Mouse (Mus musculus): ENCODE measurements around the gene Pik3ap1. TPM values are rescaled to one million over a fixed set of nuclear protein-coding genes. Genes with fewer than 3 reads are reported as not detected.

The Pik3ap1 gene
- polyA plus RNA-seq, 1 experiment from 2014 or later = 1.6 TPM

- no peak for TF ChIP-seq EP300 (optimal IDR thresholded peaks at IDR 0.05)
- no peak for TF ChIP-seq CTCF (IDR thresholded peaks at IDR 0.05; ENCODE audit: low read depth)
- H3K9ac ChIP-seq (ENCODE audit: low read length) = no peak overlapping the region
- no peaks in the 10 kb centered on the region for H3K27me3 ChIP-seq (ENCODE audit: control insufficient read depth, insufficient read depth, low read length)
- H3K4me2 ChIP-seq (replicated peaks; ENCODE audit: low read depth) = no peak overlapping the region
- DNase-seq (ENCODE audit: low spot score) (no peak), ATAC-seq (ENCODE audit: low FRiP score, low TSS enrichment) (no peak)
- H3K36me3 ChIP-seq (ENCODE audit: control insufficient read depth, insufficient read depth, low read length) = peaks cover 27% of the 10 kb centered on the region
- no peaks in the 10 kb centered on the region for H3K4me1 ChIP-seq (replicated peaks; ENCODE audit: control insufficient read depth, insufficient read depth)
- H3K27ac ChIP-seq (replicated peaks) = no peak overlapping the region
- no peak overlapping the region for H3K4me3 ChIP-seq (ENCODE audit: low read depth, low read length)
- H3K9me3 ChIP-seq (ENCODE audit: control insufficient read depth, low read length) = no peaks in the 10 kb centered on the region
- 94% methylated on average over 4 of the region's 4 CpGs for WGBS
Measured at GRCm38 (mm10) chr19:41233698-41234097, 151.2 kb downstream of the Pik3ap1 start.

Other genes starting within 250 kb of the Pik3ap1 start
- 0.06 and 0.27 TPM in 2 replicates for gene Tll2, start 178.3 kb downstream of the Pik3ap1 start, polyA plus RNA-seq (2015; fragmentation: Nextera tagmentation; extraction: Ambion mirVana)
- gene Tm9sf3, start 121.1 kb downstream of the Pik3ap1 start, polyA plus RNA-seq (2015; fragmentation: Nextera tagmentation; extraction: Ambion mirVana) = 138 and 143 TPM in 2 replicates
- 12.9 TPM in 2 replicates for gene Lcor, start 97.5 kb upstream of the Pik3ap1 start, polyA plus RNA-seq (2015; fragmentation: Nextera tagmentation; extraction: Ambion mirVana)
- gene Gm340, start 197.3 kb upstream of the Pik3ap1 start, polyA plus RNA-seq (2015; fragmentation: Nextera tagmentation; extraction: Ambion mirVana) = 0.82 and 1.0 TPM in 2 replicates

Data from stomach, postnatal 0 days (tissue).